Comparison of ENCODE assay signal across 9 mouse cellular contexts in genomic region chr14:46386478-46387356, GRCm38 (mm10). TPM values are rescaled to one million over a fixed set of nuclear protein-coding genes. Genes with fewer than 3 reads are reported as not detected.
DNase-seq lines count a peak whose midpoint lies in the region; ATAC-seq and TF ChIP-seq lines count a peak whose summit lies in the region.
"Had no signal": no experiment of that assay in that cellular context is flagged by ENCODE, and none has a peak within 500 bp of the region (broad histone marks: within the 10 kb centered on the region; RNA-seq: fewer than 3 reads in every experiment).

No protein-coding gene starts in this region.

- intact Hi-C loops in gastrocnemius, postnatal 14 days (cut with DNase I; ENCODE audit: low total_unique reads): loop anchor here (10.0 kb wide), 2 partner anchors 338 to 402 kb away; no protein-coding TSS in a partner anchor

- H3K27me3 ChIP-seq in hindbrain, postnatal 0 days (ENCODE audit: insufficient read depth, low read length): peaks cover 52% of the 10 kb centered on the region
- H3K27me3 ChIP-seq in liver, postnatal 0 days (ENCODE audit: insufficient read depth, low read length): peaks cover 56% of the 10 kb centered on the region
- H3K27me3 ChIP-seq: CH12.LX had no signal

- peak overlapping the region; percentile 76 for H3K4me2 ChIP-seq in hindbrain, postnatal 0 days (ENCODE audit: low read depth, low read length)
- peak overlapping the region; percentile 80 for H3K4me2 ChIP-seq in liver, postnatal 0 days (ENCODE audit: low read depth, low read length)

- no peak overlapping the region; the same call in 1 of the 2 replicates for H3K9ac ChIP-seq in hindbrain, postnatal 0 days (replicated peaks; ENCODE audit: low read length)
- no peak overlapping the region for H3K9ac ChIP-seq in liver, postnatal 0 days (replicated peaks)

- no peaks in the 10 kb centered on the region for H3K9me3 ChIP-seq in hindbrain, postnatal 0 days (ENCODE audit: low read length)
- no peaks in the 10 kb centered on the region for H3K9me3 ChIP-seq in liver, postnatal 0 days (ENCODE audit: low read length)

- no peaks in the 10 kb centered on the region for H3K36me3 ChIP-seq in hindbrain, postnatal 0 days (ENCODE audit: insufficient read depth, low read length)
- no peaks in the 10 kb centered on the region for H3K36me3 ChIP-seq in liver, postnatal 0 days (replicated peaks; ENCODE audit: insufficient read depth, low read length)

- H3K4me1 ChIP-seq in embryonic fibroblast, embryonic 13.5 days (ENCODE audit: control insufficient read depth, insufficient read depth, low read length): no peaks in the 10 kb centered on the region
- peaks cover 4% of the 10 kb centered on the region; the same call in 1 of the 2 replicates for H3K4me1 ChIP-seq in hindbrain, postnatal 0 days (ENCODE audit: insufficient read depth, low read length)
- peaks cover 3% of the 10 kb centered on the region for H3K4me1 ChIP-seq in liver, postnatal 0 days (ENCODE audit: insufficient read depth)

- peak overlapping the region; percentile 7; the same call in 1 of the 2 replicates for H3K27ac ChIP-seq in embryonic fibroblast, embryonic 13.5 days (ENCODE audit: insufficient read depth, low read length)
- H3K27ac ChIP-seq in hindbrain, postnatal 0 days: no peak overlapping the region
- peak overlapping the region; percentile 66 for H3K27ac ChIP-seq in liver, postnatal 0 days (ENCODE audit: low read depth)

- no peak for TF ChIP-seq CTCF in embryonic fibroblast, embryonic 13.5 days (IDR thresholded peaks at IDR 0.05; ENCODE audit: borderline replicate concordance, insufficient read depth, low read length)
- no peak for TF ChIP-seq CTCF in hindbrain, postnatal 0 days (IDR thresholded peaks at IDR 0.05; ENCODE audit: low read depth)
- TF ChIP-seq CTCF in liver, postnatal 0 days (IDR thresholded peaks at IDR 0.05; ENCODE audit: low read depth): no peak

- peak; percentile 27 for DNase-seq in gastrocnemius, postnatal 14 days
- no peak for DNase-seq in gastrocnemius, postnatal 10 days
- no peak for DNase-seq in hindbrain, postnatal 0 days (ENCODE audit: low spot score)
- DNase-seq in liver, postnatal 0 days: no peak
- no peak for DNase-seq in ovary, postnatal 14 days (ENCODE audit: low spot score)
- DNase-seq in natural killer cell, adult 2 months (ENCODE audit: low spot score in 2 of 2): no peak

- no peak for TF ChIP-seq EP300 in liver, postnatal 0 days (IDR thresholded peaks at IDR 0.05; ENCODE audit: low read depth)

- TF ChIP-seq POLR2A in embryonic fibroblast, embryonic 13.5 days (IDR thresholded peaks at IDR 0.05; ENCODE audit: low read depth, low read length): peak; percentile 91

- WGBS in hindbrain, postnatal 0 days: 2% methylated on average over 28 of the region's 28 CpGs
- 3% methylated on average over 28 of the region's 28 CpGs for WGBS in liver, postnatal 0 days (ENCODE audit: insufficient replicate concordance)

- ATAC-seq in hindbrain, postnatal 0 days: no peak; the same call in 1 of the 2 replicates
- peak; percentile 31; the same call in 1 of the 2 replicates for ATAC-seq in liver, postnatal 0 days
- ATAC-seq in CD4-positive, CD25-positive, alpha-beta regulatory T cell, adult 4 months: no peak

- peak overlapping the region; percentile 58 for H3K4me3 ChIP-seq in embryonic fibroblast, embryonic 13.5 days (ENCODE audit: insufficient read depth, low read length)
- H3K4me3 ChIP-seq in hindbrain, postnatal 0 days (ENCODE audit: low read length): peak overlapping the region; percentile 55
- peak overlapping the region; percentile 53 for H3K4me3 ChIP-seq in liver, postnatal 0 days (ENCODE audit: low read depth, low read length)

RNA-seq across cellular contexts. Expression of gene Bmp4, which starts 3.8 kb away (rescaled TPM):
- total RNA-seq in gastrocnemius, postnatal 14 days (2021): 10 to 100 TPM; 12.1 to 17.5 TPM
- total RNA-seq in gastrocnemius, postnatal 10 days (2021): 10 to 100 TPM; 13.9 to 19.7 TPM
- polyA plus RNA-seq in embryonic fibroblast, embryonic 13.5 days (2011; ENCODE audit: insufficient read length, low read depth, missing spikeins): 33.6 and 43.7 TPM in 2 replicates
- 4.3 and 10.8 TPM in 2 replicates for total RNA-seq in hindbrain, postnatal 0 days (2014; rRNA removed)
- polyA plus RNA-seq in hindbrain, postnatal 0 days (2015; fragmentation: Nextera tagmentation; extraction: Ambion mirVana): 5.4 and 5.9 TPM in 2 replicates
- 1.5 and 1.6 TPM in 2 replicates for polyA plus RNA-seq in liver, postnatal 0 days (2015; fragmentation: Nextera tagmentation; extraction: Ambion mirVana)
- polyA plus RNA-seq in CD4-positive, CD25-positive, alpha-beta regulatory T cell, adult 4 months (2017; shearing (Covaris generic)): not detected
- total RNA-seq: CH12.LX had no signal

RNA-seq across cellular contexts. Expression of gene Gm15217, which starts 7.5 kb away (rescaled TPM):
- not detected for total RNA-seq in gastrocnemius, postnatal 14 days (2021)
- total RNA-seq in gastrocnemius, postnatal 10 days (2021): not detected
- not detected in 2 replicates for polyA plus RNA-seq in embryonic fibroblast, embryonic 13.5 days (2011; ENCODE audit: insufficient read length, low read depth, missing spikeins)
- total RNA-seq in hindbrain, postnatal 0 days (2014; rRNA removed): not detected in 2 replicates
- polyA plus RNA-seq in hindbrain, postnatal 0 days (2015; fragmentation: Nextera tagmentation; extraction: Ambion mirVana): not detected in 2 replicates
- not detected in 2 replicates for polyA plus RNA-seq in liver, postnatal 0 days (2015; fragmentation: Nextera tagmentation; extraction: Ambion mirVana)
- polyA plus RNA-seq in CD4-positive, CD25-positive, alpha-beta regulatory T cell, adult 4 months (2017; shearing (Covaris generic)): not detected
- total RNA-seq: CH12.LX had no signal
